Mouse (Mus musculus): ENCODE measurements around the gene Ptpro. TPM values are rescaled to one million over a fixed set of nuclear protein-coding genes. Genes with fewer than 3 reads are reported as not detected.

Gene Ptpro
- total RNA-seq, 1 experiment, result 0.31 TPM

DNA sequence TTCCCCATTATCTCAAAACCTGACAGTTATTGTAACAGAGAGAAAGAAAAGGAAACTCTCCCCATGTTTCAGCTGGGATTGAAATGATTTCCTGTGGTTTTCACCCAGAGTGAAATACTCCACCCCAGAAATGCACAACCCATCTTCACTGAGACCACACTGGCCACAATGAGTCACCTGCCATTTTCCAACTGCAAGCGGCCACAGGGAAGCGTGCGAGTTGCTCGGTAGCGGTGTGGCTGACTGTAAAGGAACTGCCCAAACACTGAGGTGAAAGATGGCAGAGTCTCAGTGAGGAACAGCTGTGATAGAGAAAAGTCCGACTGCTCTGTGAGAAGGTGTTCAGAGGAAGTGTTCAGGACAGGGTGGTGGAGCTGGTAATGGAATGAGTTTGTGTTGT lies 64.2 kb downstream of the Ptpro start:
- TF ChIP-seq HCFC1 (IDR thresholded peaks at IDR 0.05; ENCODE audit: borderline replicate concordance, insufficient read depth, low read length), result no peak
- TF ChIP-seq CHD2 (IDR thresholded peaks at IDR 0.05; ENCODE audit: low read depth, low read length), result no peak
- TF ChIP-seq ZC3H11A (IDR thresholded peaks at IDR 0.05; ENCODE audit: borderline replicate concordance, low read depth, low read length), result no peak
- no peak for TF ChIP-seq ZNF384 (IDR thresholded peaks at IDR 0.05; ENCODE audit: low read depth, low read length)
- no peak for TF ChIP-seq MAFK (IDR thresholded peaks at IDR 0.05; ENCODE audit: insufficient read depth, low read depth, low read length)
- H3K4me1 ChIP-seq (ENCODE audit: control insufficient read depth in 2 of 2, insufficient read depth in 2 of 2, low read length in 2 of 2, poor library complexity in 1 of 2), result no peaks in the 10 kb centered on the region
- H3K9ac ChIP-seq (ENCODE audit: insufficient read depth, low read depth, low read length, poor library complexity, severe bottlenecking), result no peak overlapping the region
- H3K27ac ChIP-seq (ENCODE audit: insufficient read depth, low read depth, low read length, poor library complexity, severe bottlenecking), result no peak overlapping the region
- H3K36me3 ChIP-seq (ENCODE audit: control insufficient read depth, insufficient read depth, low read length, poor library complexity, severe bottlenecking), result no peaks in the 10 kb centered on the region
- DNase-seq (ENCODE audit: low read depth, low spot score), result no peak
- no peaks in the 10 kb centered on the region for H3K9me3 ChIP-seq (ENCODE audit: control insufficient read depth, insufficient read depth, low read depth, low read length)
- no peak overlapping the region for H3K4me3 ChIP-seq (ENCODE audit: insufficient read depth in 1 of 2, low read depth in 1 of 2, low read length in 2 of 2, poor library complexity in 1 of 2, severe bottlenecking in 1 of 2)
- in situ Hi-C loops (cut with MboI; ENCODE audit: low sequenced_read_pairs in 2 of 2, unreplicated experiment in 2 of 2), result no loop called here

DNA sequence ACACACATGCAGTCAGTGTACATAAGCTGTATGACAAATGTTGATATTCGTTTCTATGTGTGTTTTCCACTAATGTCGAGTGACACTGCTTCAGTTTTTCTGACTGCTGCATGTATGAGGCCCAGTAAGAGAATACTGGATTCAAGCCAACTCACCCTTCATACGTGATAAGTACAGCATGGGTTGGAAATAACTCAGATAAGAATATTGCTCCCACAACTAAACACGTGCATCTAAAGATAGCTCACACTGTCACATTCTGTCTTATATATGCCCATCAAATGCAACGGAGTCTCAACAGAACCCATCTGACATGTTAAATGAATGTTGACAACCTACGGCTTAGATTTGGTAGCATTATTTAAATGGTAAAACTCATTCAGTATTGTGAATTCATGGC lies 65.4 kb downstream of the Ptpro start:
- in situ Hi-C loops (cut with MboI; ENCODE audit: low sequenced_read_pairs in 2 of 2, unreplicated experiment in 2 of 2), result no loop called here
- H3K27ac ChIP-seq (ENCODE audit: insufficient read depth, low read depth, low read length, poor library complexity, severe bottlenecking), result no peak overlapping the region
- no peak for DNase-seq (ENCODE audit: low read depth, low spot score)
- no peak overlapping the region for H3K4me3 ChIP-seq (ENCODE audit: insufficient read depth in 1 of 2, low read depth in 1 of 2, low read length in 2 of 2, poor library complexity in 1 of 2, severe bottlenecking in 1 of 2)
- no peaks in the 10 kb centered on the region for H3K36me3 ChIP-seq (ENCODE audit: control insufficient read depth, insufficient read depth, low read length, poor library complexity, severe bottlenecking)
- no peaks in the 10 kb centered on the region for H3K4me1 ChIP-seq (ENCODE audit: control insufficient read depth in 2 of 2, insufficient read depth in 2 of 2, low read length in 2 of 2, poor library complexity in 1 of 2)
- TF ChIP-seq CHD2 (IDR thresholded peaks at IDR 0.05; ENCODE audit: low read depth, low read length), result no peak
- TF ChIP-seq MAFK (IDR thresholded peaks at IDR 0.05; ENCODE audit: insufficient read depth, low read depth, low read length), result no peak
- TF ChIP-seq ZC3H11A (IDR thresholded peaks at IDR 0.05; ENCODE audit: borderline replicate concordance, low read depth, low read length), result no peak
- TF ChIP-seq ZNF384 (IDR thresholded peaks at IDR 0.05; ENCODE audit: low read depth, low read length), result no peak
- no peaks in the 10 kb centered on the region for H3K9me3 ChIP-seq (ENCODE audit: control insufficient read depth, insufficient read depth, low read depth, low read length)
- H3K9ac ChIP-seq (ENCODE audit: insufficient read depth, low read depth, low read length, poor library complexity, severe bottlenecking), result no peak overlapping the region

DNA sequence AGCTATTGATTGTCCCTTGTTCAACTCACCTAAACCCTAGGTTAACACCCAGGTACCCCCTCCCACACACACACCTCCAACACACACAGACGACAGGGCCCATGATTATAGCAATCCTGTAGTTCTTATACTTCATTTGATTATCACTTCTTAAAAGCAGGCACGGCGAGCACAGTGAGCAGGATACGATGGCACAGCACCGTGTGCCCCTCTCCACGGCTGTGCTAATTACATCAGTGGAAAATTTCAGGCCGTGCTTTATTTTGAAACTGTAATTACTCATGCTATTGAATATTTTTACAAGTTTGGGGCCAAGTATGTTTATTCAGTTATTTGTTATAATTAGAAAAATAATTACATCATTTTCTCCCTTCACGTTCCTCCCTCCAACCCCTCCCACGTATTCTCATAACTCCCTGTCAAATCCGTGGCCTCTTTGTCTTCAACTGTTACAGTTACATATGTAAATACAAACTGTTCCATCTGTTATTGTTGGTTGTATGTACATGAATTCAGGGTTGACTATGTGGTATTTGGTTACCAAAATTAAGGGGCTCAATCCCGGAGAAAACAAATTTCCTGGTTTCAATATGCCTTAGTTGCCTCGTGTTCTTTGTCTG lies 66.2 kb downstream of the Ptpro start:
- in situ Hi-C loops (cut with MboI; ENCODE audit: low sequenced_read_pairs in 2 of 2, unreplicated experiment in 2 of 2), result no loop called here
- TF ChIP-seq HCFC1 (IDR thresholded peaks at IDR 0.05; ENCODE audit: borderline replicate concordance, insufficient read depth, low read length), result no peak
- no peak for TF ChIP-seq ZC3H11A (IDR thresholded peaks at IDR 0.05; ENCODE audit: borderline replicate concordance, low read depth, low read length)
- no peak for TF ChIP-seq ZNF384 (IDR thresholded peaks at IDR 0.05; ENCODE audit: low read depth, low read length)
- no peak for TF ChIP-seq MAFK (IDR thresholded peaks at IDR 0.05; ENCODE audit: insufficient read depth, low read depth, low read length)
- TF ChIP-seq CHD2 (IDR thresholded peaks at IDR 0.05; ENCODE audit: low read depth, low read length), result no peak
- no peaks in the 10 kb centered on the region for H3K4me1 ChIP-seq (ENCODE audit: control insufficient read depth in 2 of 2, insufficient read depth in 2 of 2, low read length in 2 of 2, poor library complexity in 1 of 2)

DNA sequence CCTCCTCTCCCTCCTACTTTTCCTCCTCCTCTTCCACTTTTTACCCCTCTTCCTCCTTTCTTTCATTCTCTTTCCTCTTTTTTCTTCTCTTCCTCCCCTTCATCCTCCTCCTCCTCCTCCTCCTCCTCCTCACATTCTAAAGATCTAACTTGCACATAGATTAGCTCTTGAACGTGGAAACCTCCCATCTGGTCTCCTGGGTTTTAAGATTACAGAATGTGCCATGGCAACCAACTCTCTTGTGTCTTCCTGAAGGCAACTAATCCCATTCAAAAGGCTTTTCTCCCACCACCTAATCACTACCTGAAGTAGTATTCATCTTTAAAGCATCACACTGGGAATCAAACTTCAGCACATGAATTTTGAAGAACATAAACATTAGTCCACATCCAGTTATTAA lies 67.5 kb downstream of the Ptpro start:
- Histone ChIP-seq H3K4me3 (ENCODE audit: insufficient read depth in 1 of 2, low read depth in 1 of 2, low read length in 2 of 2, poor library complexity in 1 of 2, severe bottlenecking in 1 of 2) (no peak overlapping the region), H3K9ac (ENCODE audit: insufficient read depth, low read depth, low read length, poor library complexity, severe bottlenecking) (no peak overlapping the region), H3K27ac (ENCODE audit: insufficient read depth, low read depth, low read length, poor library complexity, severe bottlenecking) (no peak overlapping the region), H3K9me3 (ENCODE audit: control insufficient read depth, insufficient read depth, low read depth, low read length) (no peaks in the 10 kb centered on the region), H3K36me3 (ENCODE audit: control insufficient read depth, insufficient read depth, low read length, poor library complexity, severe bottlenecking) (no peaks in the 10 kb centered on the region), H3K4me1 (ENCODE audit: control insufficient read depth in 2 of 2, insufficient read depth in 2 of 2, low read length in 2 of 2, poor library complexity in 1 of 2) (no peaks in the 10 kb centered on the region)
- no peak for DNase-seq (ENCODE audit: low read depth, low spot score)
- TF ChIP-seq HCFC1 (IDR thresholded peaks at IDR 0.05; ENCODE audit: borderline replicate concordance, insufficient read depth, low read length) (no peak), ZNF384 (IDR thresholded peaks at IDR 0.05; ENCODE audit: low read depth, low read length) (no peak), MAFK (IDR thresholded peaks at IDR 0.05; ENCODE audit: insufficient read depth, low read depth, low read length) (no peak), ZC3H11A (IDR thresholded peaks at IDR 0.05; ENCODE audit: borderline replicate concordance, low read depth, low read length) (no peak), CHD2 (IDR thresholded peaks at IDR 0.05; ENCODE audit: low read depth, low read length) (no peak)
- in situ Hi-C loops (cut with MboI; ENCODE audit: low sequenced_read_pairs in 2 of 2, unreplicated experiment in 2 of 2), result no loop called here

More for the DNA sequence above, 66.2 kb downstream of the Ptpro start:
- no peak overlapping the region for H3K27ac ChIP-seq (ENCODE audit: insufficient read depth, low read depth, low read length, poor library complexity, severe bottlenecking)
- no peak for DNase-seq (ENCODE audit: low read depth, low spot score)
- H3K9me3 ChIP-seq (ENCODE audit: control insufficient read depth, insufficient read depth, low read depth, low read length), result no peaks in the 10 kb centered on the region
- no peak overlapping the region for H3K9ac ChIP-seq (ENCODE audit: insufficient read depth, low read depth, low read length, poor library complexity, severe bottlenecking)
- no peak overlapping the region for H3K4me3 ChIP-seq (ENCODE audit: insufficient read depth in 1 of 2, low read depth in 1 of 2, low read length in 2 of 2, poor library complexity in 1 of 2, severe bottlenecking in 1 of 2)
- H3K36me3 ChIP-seq (ENCODE audit: control insufficient read depth, insufficient read depth, low read length, poor library complexity, severe bottlenecking), result no peaks in the 10 kb centered on the region

GRCm38 (mm10) chr6:137327718-137328117 lies 75.6 kb downstream of the Ptpro start:
- H3K27ac ChIP-seq (ENCODE audit: insufficient read depth, low read depth, low read length, poor library complexity, severe bottlenecking), result no peak overlapping the region

More at GRCm38 (mm10) chr6:137327718-137328117, 75.6 kb downstream of the Ptpro start:
- Histone ChIP-seq H3K4me1 (ENCODE audit: control insufficient read depth in 2 of 2, insufficient read depth in 2 of 2, low read length in 2 of 2, poor library complexity in 1 of 2) (no peaks in the 10 kb centered on the region), H3K36me3 (ENCODE audit: control insufficient read depth, insufficient read depth, low read length, poor library complexity, severe bottlenecking) (no peaks in the 10 kb centered on the region), H3K9ac (ENCODE audit: insufficient read depth, low read depth, low read length, poor library complexity, severe bottlenecking) (no peak overlapping the region), H3K4me3 (ENCODE audit: insufficient read depth in 1 of 2, low read depth in 1 of 2, low read length in 2 of 2, poor library complexity in 1 of 2, severe bottlenecking in 1 of 2) (no peak overlapping the region), H3K9me3 (ENCODE audit: control insufficient read depth, insufficient read depth, low read depth, low read length) (no peaks in the 10 kb centered on the region)
- in situ Hi-C loops (cut with MboI; ENCODE audit: low sequenced_read_pairs in 2 of 2, unreplicated experiment in 2 of 2), result no loop called here
- no peak for TF ChIP-seq CHD2 (IDR thresholded peaks at IDR 0.05; ENCODE audit: low read depth, low read length)
- TF ChIP-seq ZNF384 (IDR thresholded peaks at IDR 0.05; ENCODE audit: low read depth, low read length), result no peak
- TF ChIP-seq ZC3H11A (IDR thresholded peaks at IDR 0.05; ENCODE audit: borderline replicate concordance, low read depth, low read length), result no peak
- no peak for TF ChIP-seq HCFC1 (IDR thresholded peaks at IDR 0.05; ENCODE audit: borderline replicate concordance, insufficient read depth, low read length)
- no peak for TF ChIP-seq MAFK (IDR thresholded peaks at IDR 0.05; ENCODE audit: insufficient read depth, low read depth, low read length)
- no peak for DNase-seq (ENCODE audit: low read depth, low spot score)

Measured in ES-E14 (cell line).